Mouse (Mus musculus) urinary bladder, adult 18-20 months (tissue): ENCODE results near the gene Synpo2.

ENCODE experiments used
- DNase-seq, 2 experiments: peaks; one replicate each; pipeline ENCODE4 v3.0.0; 2022; ENCODE audit warnings: low spot score in 2 of 2, mixed read lengths in 2 of 2

Gene Synpo2

DNA sequence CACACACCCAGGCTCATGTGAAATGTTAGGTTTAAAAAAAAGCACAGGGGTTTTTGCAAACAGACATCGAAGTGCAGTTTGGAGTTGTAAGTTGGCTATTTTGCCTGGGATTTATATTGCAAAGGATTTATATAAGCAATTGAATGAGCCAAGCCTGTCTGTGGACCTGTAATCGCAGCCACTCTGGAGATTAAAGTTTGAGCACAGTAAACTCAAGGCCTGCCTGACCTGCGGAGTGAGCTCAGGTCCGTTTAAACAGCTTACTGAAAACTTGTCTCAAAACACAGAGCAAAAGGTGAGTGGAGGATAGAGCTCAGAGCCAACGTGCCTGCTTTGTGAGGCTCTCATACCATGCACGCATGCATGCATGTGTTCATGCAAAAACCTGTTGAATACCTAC lies 30.9 kb downstream of the Synpo2 start:
- no peak for DNase-seq

DNA sequence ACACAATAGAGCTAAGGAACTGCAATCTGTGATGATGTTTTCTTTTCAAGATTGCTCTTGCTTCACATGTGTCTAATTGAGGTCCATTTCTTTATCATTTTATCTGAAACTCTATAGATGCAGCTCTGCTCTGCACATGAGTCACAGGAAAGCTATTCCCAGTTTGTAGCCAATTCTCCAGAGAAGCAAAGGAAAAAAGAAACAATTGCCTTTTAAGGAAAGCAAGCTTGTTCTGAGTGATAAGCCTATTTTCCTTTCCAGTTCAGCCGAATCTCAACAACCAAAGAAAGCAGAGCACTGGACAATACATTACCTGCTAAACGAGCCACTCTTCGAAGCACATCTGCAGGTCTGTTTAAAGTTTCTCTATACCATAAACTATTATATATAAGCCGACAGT lies 31.3 kb downstream of the Synpo2 start:
- no peak for DNase-seq

DNA sequence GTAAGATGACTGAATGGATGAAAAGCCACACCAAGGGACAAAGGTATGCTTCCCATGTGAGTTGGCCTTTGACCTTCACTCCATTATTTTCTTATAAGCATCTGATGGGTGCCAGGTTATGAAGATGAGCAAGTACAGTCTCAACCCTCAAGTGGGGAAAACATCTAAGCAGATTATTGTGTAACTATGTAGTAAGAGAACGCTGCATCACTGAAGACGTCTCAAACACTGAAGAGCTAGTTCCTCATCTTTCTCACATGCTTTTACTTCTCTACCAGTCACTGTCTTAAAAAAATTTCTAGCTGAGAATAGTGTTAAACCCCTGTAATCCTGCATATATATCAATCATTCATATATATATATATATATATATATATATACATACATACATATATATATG lies 34.2 kb downstream of the Synpo2 start:
- no peak for DNase-seq

DNA sequence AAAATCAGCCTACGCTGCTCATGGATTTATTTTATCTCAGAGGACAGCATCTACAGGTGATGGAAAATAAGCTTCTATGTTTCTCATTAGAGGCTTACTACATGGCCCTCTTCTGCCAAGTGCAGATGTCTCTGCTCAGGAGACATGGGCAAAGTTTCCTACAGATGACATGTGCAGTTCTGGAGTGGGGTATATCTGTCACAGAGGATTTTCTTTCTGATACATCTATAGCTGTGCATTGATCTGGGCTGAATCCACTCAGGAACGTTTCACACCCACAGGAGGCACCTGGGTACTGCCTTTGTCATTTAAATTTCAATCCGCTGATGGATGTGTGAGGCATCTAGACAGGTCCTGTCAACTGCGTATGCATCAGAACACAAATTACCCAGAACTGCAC lies 42.2 kb downstream of the Synpo2 start:
- no peak for DNase-seq

DNA sequence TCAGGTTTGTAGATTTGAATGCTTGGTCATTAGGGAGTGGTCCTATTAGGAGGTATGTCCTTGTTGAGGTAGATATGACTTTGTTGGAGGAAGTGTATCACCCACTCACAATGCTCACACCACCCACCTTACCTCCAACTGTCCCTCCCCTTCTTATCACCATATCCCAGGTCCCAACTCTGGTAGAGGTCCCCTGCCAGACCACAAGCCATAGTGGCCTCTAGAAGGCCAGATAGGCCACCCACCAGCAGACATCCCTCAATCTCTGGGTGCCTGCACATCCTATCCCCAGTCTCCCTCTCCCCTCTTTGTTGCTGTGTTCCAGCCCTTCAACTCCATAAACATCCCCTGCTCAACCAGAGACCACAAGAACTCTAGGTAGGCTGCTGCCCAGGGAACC lies 44.3 kb downstream of the Synpo2 start:
- no peak for DNase-seq

DNA sequence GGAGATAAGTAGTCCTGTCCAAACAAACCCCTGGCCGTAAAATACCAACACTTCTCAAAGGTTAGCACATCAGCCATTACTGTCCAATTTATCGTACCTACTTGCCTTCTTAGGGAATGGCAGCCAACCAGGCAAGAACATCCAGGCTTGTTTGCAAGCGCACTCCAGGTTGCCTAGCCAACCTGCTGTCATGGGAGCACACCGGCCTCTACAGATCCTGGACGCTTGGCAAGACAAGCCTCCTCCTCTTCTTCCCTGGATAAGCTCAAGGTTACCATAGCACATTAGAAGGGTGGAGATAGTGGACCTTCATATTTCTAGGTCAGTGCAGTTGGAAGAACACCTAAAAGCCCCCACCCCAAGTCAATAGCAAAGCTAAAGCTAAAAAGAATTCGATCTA lies 45.6 kb downstream of the Synpo2 start:
- no peak for DNase-seq

DNA sequence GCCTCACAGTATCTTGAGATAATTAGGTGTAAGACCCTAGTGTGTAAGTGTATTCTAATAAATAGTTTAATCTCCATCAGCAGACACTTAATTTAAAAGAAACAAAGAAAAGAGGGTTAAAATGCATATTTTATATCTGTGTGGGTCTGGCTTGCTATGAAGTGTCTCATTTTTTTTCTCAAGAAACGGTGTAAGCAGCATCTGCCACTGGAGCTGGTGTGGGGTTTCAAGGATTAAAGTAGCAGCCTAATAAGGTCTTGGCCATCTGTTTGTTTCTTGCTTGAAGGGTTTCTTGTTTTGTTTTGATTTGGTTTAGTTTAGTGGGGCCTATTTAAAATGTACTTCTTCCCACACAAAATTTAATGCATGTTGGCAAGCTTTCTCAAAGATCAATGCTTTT lies 46.1 kb downstream of the Synpo2 start:
- DNase-seq: no peak

DNA sequence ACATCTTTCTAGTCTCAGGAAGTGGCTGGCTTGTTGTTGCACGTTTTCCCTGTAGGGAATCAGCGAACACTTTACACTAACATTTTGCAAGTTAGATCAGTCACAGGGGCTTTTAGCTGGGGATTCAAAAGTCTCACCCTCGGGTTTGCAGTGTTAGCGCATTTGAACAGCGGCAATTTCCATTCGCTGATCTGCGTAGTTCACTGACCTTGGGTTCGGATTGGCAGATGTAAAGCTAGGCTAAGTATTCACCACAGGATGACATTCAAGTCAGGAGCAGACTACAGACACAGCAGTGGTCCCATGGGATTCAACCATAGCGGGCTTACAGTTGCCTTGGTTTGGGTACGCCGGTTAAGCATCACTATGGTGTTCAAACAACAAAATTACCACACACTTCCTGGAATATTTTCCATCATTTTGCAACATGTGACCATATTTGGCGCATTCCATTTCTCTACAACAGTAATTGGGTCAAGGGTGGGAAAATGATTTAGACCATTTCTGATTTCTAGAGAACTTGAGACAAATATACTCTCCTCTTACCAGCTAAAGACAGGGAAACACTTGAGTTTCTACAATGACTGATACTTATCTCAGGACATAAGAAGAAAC lies 47.2 kb downstream of the Synpo2 start:
- no peak for DNase-seq

DNA sequence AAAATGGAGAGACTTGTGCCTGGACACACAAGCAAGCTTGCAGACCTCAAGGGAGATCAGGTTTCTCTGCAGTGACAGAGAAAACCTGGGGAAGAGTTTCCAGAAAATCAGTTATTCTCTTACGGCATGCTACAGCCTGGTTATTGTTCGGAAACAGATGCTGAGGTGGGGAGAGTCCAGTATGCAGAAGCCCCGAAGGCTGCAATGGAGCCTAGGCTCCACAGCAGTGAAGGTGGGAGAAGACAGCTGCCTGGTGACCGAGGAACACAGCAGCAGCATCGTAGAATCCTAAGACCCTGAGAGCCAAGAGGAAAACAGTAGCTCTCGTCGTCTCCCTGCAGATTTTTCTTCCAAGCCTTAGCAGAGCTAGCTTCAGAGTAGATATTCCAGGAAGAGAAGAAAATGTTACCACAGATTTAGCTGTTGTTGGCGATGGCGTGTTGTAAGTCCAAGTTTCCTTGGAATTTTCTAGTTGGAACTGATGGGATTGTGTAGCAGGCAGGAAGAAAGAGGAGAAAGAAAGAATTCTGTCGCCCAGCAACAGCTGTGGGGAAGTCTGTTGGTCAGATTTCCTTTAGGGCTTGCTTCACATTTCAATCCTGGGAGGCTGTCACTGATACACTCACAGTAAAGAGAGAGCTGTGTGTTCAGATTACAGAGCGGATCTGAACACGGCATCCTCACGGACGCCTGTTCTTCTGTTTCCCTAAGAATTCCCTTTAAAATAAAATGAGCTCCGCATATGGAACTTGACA lies 48.4 kb downstream of the Synpo2 start:
- no peak for DNase-seq

DNA sequence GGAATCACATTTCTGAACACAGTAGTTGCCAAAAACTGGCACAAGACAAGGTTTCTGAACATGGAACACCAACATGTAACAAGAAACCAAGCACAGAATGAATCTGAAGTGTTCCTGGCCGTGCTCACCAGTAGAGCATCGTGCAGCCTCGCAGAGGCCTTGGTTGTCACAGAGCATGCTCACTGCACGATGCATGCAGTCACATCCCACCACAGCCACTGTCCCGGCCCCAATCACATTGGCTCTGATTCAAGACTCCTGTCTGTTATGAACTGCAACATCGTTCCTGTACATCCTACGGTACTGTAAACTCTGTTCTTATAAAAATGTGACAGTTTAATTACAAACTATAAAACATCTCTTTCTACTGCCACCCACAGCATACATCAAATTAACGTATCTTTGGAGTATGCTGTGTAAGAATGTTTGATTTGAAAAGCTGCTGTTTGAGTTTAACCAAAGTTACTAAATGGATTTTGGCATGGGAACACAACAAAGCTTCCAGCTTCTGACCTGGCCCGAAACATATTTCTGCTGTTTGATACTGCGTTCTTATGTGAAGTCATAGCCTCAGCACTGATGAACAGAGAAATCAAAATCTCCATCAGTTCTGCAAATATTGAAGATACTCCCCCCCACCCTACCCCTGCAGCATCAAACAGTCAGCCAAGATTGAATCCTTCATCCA lies 50.6 kb downstream of the Synpo2 start:
- no peak for DNase-seq

DNA sequence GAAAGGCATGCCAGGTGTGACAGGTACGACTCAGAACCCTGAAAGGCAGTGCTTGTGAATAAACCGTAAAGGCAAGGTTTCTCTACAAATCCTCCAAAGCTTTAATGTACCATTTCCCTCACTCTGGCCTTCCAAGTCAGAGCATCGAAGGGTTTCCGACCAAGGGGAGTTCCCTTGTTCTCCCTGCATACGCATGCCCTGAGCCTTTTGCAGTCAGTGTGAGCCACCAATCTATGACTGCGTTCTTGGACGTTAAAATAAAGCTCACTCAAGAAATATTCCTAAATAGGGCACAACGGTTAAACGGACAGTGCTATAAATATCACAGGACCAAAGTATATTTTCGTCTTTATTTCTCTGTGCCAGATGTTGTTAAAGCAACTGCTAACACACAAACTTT lies 51.7 kb downstream of the Synpo2 start:
- no peak for DNase-seq

DNA sequence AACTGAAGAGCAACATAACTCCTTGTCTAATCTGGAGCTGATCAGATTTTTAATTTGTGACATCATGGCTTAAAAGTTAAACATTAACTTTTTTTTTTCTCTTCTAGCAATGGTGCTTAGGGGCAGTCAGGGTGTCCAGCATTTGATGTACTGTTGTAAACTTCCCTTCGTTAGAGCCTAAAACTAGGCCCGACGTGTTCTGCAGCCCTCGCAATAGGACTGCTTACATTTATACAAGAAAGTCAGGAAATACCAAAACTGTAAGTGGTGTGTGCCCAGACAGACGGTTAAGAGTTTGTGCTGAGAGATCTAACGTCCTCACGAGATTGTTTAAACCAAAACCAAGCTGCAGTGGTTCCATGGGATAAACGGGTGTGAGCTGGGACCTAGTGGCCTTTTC lies 56.4 kb downstream of the Synpo2 start:
- DNase-seq: no peak

DNA sequence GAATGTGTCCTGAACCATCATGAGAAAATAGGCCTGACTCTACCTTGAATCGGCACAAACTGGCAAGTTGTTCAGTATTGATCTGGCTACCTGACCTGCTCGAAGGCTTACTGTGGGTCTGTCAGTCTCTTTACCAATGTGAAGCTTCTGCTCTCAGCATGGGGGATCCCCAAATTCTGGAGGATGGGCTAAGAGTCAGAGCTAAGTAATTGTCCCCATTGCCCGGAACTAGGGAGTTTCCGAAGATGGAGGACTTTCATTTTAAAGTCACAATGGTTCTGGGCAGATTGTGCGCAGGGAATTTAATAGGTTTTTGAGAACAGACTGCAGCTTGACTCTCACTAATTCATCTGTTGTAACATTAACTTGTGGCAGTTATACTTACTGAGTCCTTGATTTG lies 56.9 kb downstream of the Synpo2 start:
- no peak for DNase-seq

DNA sequence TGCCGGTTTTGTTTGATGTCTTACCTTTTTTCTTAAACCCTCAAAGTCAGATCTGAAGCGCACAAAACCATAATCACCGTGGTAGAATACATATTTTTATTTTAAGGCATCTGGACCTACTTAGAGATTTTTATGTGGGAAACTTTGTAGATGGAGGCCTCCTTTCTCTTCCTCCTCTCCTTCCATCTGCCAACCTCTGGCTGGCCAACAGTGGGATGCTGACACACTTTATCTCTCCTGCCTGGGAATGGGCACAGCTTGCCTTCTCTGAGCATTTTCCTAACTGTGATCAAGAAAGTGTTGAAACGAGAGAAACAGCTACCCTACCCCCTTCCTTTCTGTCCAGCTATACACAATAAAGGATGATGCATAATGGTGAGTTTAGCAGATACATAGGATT lies 57.5 kb downstream of the Synpo2 start:
- DNase-seq: no peak

DNA sequence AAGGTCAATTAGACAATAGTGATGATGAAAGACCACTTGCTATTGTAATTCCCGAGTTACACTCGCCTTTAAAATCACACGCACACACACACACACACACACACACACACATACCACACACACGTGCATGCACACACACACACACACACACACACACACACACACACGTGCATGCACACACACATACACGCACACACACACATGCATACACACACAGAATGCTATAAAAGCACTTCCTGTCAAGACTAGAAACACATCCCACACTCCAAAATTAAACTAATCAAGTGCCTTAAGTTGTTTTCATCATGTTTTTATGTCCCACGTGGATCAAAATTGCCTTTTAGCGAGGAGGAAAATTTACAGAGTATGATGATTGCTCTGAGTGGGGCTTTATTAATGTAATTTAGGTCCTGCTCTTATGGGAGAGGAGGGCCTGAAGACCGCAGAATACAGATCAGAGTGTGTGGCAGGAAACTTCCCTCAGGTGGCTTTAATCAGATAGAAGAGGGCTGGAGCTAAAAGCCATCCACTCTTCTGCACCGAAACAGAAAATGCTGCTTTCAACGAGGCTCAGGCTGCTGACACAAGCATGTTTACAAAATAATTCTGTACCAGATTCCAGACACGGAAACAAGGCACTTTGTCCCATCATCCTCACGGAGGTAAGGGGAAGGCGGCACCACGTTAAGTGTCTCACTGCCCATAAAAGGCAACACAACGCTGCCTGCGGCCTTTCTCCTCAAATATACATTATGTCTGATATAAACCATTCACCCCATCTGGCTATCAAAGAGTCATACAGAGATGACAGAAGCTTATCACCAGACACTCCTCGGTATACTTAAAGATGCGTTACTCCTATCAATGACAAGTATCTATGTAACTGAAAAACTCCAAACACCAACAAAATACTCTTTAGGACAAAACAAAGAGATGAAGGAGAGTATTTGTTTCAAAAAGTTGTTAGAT lies 59.3 kb downstream of the Synpo2 start:
- DNase-seq: no peak

DNA sequence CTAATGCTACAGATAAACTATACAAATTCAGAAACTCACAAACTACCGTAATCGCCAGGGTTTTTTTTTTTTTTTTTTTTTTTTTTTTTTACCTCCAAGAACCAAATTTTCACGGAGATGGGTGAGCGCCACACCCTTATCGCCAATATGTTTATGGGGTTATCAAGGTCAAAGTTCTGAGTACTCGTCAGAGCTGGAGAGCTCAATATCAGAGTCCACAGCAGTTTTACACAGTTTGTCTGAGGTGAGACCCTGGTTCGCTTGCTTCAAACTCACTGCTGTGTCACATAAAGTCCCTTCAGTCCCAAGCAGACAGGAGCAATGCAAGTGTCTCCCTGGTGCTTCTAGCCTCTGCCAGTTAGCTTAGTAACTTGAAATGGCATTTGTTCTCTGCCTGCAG lies 60.8 kb downstream of the Synpo2 start:
- DNase-seq: no peak

DNA sequence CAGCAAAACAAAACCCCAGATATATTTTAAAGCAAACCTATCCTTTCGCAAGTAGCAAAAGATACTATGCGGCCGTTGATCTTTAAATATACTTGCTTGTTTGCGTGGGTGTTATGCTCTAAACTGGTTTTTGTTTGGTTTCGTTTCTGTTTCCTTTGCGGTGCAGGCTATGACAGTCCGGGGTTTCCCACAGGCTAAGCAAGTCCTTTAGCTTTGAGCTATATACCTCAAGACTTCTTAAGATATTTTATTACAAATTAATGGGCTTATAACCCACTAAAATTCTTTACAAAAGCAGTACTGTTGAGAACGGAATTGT lies 61.6 kb downstream of the Synpo2 start:
- no peak for DNase-seq

DNA sequence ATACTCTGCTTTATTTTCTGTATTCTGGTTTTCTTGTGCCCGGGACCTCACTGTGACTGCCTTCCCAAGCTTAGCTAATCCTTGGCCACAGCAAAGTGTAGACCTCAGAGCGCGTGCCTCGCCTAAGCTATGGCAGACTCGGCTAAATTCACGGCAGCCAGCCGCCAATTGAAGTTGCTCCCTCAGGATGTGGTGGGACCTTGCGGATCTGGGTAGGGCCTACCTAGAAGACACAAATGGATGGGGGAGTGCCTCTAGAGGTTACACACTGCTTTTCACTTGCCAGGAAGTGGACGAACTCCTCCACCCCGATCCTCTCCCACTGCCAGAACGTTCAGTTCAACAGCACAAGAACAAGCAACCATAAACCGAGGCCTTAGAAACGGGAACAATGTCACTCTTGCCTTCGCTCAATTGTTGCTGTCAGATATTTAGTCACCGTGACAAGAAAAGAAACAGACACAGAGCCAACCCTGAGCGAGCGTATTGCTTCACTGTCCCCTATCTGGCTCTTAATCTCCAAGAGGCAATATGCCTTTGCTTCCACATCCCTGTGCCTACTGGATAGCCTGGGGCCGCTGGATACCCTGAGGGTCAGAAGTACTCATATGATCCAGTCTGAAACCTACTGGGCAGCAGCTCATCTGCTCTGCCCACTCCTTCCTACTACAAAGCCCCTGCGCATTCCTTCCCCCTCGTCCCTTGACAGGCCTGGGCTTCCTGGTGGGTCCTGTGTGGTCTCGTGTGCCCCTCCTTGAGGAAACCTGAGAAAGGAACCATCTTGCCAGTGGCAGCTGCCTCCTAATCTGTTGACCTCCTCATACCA lies 62.2 kb downstream of the Synpo2 start:
- no peak for DNase-seq

DNA sequence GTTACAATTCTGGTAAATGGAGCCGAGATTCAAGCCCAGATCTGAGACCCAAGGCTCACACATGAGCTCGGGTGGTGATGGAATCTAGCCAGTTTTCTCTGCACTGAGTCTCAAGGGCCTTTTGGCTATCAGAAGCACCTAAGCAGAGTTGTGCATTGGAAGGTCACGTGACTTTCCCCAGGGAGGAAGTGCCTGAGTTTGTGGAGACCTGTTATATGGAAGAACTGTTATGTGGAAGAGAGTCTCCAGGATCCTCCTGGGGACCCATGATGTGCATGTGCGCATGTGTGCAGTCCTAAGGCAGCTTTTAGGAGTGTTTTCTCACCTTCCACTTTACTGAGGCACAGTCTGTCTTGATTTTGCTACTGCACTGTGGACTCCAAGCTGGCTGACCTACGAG lies 63.8 kb downstream of the Synpo2 start:
- DNase-seq: no peak

DNA sequence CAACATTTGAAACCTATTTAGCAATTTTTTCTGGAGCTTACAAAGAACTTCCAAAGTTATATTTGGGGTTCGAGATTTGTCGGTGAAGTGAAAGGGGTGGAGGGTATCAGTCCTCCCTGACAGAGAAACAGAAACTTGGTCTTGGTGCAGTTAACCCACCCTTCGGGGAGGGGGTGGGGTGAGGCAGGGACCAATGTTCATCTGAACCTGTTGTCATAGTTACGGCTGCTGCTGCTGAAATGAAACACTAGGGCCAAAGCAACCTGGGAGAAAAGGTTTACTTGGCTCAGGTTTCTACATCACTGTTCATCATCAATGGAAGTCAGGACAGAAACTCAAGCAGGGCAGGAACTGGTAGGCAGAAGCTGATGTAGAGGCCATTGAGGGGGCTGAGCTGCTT lies 66.6 kb downstream of the Synpo2 start:
- no peak for DNase-seq

DNA sequence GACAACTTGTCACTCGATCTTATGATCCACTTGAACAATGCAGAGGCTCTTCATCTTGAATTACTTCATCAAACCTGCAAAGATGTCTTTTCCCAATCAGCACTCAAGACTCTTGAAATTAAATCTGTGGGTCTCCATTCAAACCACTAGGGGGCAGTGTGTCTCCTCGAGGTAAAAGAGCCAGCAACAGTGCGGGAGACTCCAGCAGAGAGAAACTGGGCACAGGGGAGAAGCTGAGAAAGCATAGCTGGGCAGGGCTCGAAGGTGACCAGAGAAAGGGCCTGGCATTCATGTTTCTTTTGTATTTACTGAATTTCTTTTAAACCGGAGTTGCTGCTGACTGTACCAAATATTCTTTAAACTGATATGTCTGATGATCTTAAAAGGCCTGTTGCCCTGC lies 67.1 kb downstream of the Synpo2 start:
- no peak for DNase-seq
